Mouse (Mus musculus): ENCODE results near the gene Cwc22.

Cwc22 gene

GRCm38 (mm10) chr2:77874678-77875077 lies 71.5 kb downstream of the Cwc22 start:
- DNase-seq (ENCODE audit: low spot score), result no peak

GRCm38 (mm10) chr2:77873806-77874205 lies 72.4 kb downstream of the Cwc22 start:
- DNase-seq (ENCODE audit: low spot score), result no peak

DNA sequence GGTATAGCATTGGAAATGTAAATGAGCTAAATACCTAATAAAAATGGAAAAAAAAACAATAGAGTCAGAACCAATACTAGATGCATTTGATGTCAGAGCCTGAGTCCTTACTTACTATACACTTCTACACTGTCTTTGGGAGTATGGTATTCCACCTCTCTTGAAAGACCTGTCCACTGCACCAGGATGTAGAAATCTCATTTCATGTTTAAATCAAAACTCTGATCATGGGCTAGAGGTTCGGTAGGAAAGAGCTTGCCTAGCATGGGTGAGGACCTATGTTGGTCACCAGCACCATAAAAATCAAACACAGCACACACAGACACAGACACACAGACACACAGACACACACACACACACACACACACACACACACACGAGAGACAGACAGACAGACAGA lies 73.5 kb downstream of the Cwc22 start:
- no peak for DNase-seq (ENCODE audit: low spot score)

DNA sequence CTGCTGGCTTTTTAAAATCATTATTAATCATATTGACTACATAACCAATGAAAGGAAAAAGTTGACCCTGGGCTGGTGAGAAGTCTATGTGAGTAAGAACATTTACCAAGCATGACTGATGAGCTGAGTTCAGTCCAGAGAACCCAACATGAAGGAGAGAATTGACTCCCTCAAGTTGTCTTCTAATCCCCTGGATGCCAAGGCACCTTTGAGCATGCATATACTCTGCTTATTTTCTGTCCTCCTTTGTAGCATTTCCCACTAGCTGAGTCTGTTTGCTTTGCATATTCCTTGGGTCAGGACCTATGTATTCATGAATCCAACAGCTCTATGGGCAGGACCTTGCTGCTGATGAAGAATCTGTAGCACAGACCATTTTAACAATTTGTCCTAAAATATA lies 75.0 kb downstream of the Cwc22 start:
- DNase-seq (ENCODE audit: low spot score), result no peak

DNA sequence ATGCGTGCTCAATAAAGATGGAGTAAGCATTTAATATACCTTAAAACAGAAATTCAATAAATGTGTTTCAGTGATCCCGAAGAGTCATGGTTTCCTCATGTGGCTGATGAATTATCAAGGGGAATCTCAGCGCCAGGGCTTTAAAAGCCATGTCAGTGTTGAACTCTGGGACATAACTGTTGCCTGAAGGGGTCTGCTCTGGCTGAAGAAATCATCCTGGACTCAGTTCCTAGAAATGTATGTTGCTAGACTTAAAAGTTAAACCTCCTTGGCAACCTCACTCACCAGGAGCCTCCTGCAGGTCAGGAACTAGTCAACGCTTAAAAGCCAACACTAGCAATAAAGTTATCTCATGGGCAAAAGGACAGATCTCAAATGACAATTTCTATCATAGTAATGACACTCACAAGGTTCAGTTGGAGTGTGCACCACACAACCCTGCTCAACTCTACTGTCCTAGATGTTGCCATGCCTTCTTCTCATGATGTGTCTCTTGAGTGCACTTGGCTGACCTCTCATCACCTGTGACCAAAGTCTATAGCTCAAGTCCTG lies 76.4 kb downstream of the Cwc22 start:
- no peak for DNase-seq (ENCODE audit: low spot score)

DNA sequence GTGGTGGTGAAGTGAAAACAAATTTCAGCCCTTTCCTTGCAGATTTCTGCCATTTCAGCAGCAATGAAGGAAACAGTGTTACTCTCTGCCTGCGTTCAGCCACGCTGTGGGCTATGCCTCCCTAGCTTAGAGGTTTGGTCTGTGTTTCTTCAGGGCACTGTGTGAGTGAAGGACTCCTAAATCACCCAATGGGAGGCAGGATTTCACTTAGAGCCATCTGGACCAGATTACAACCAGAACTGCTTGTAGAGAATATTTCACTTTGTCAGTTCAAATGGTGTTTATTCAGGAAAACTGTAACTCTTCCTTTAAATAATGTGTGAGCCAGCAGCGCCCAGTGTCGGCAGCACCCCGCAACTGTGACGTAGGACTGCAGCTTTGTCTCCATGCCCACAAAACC lies 82.2 kb downstream of the Cwc22 start:
- no peak for DNase-seq (ENCODE audit: low spot score)

GRCm38 (mm10) chr2:77863522-77863921 lies 82.7 kb downstream of the Cwc22 start:
- no peak for DNase-seq (ENCODE audit: low spot score)

GRCm38 (mm10) chr2:77841464-77841863 lies 104.7 kb downstream of the Cwc22 start:
- no peak for DNase-seq (ENCODE audit: low spot score)

DNA sequence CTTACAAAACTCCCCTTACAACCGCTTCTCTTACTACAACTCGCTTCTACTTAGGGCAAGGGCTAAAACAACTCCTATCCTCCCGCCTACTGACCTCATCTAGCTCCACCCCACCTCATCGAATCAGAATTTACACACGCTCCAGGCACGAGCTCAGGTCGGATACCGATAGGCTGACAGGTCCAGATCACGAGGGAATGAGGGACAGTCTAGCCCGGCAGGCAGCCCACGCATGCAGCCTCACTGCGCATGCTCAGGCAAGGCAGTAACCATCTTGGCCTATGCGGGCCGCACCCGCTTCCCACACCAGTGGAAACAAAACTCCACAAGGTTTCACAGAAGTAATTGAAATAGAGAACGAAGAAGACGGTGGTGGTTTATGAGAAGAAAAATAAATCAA lies 106.6 kb downstream of the Cwc22 start:
- no peak for DNase-seq (ENCODE audit: low spot score)

DNA sequence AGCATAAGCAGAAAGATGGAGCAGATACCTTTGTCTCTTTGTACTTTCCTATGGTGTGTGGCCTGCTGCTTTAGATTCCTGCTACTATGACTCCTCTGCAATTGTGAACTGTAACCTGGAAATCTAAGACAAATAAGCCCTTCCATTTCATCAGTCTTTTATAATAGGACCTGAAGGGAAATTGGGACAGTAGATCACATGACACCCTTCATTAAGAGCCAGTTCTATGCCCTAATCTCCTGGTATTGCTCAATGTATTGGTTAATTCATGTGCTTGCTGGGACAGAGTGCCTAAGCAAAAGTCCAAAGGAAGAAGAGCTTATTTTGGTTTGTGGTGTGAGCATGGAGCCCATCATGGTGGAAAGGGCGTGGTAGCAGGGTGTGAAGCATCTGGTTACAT lies 107.5 kb downstream of the Cwc22 start:
- no peak for DNase-seq (ENCODE audit: low spot score)

GRCm38 (mm10) chr2:77835781-77836180 lies 110.4 kb downstream of the Cwc22 start:
- no peak for DNase-seq (ENCODE audit: low spot score)

All from testis, postnatal 10 days (tissue).